Mouse (Mus musculus) limb, embryonic 14.5 days (tissue): ENCODE results near the gene Shc1. TPM values are rescaled to one million over a fixed set of nuclear protein-coding genes. Genes with fewer than 3 reads are reported as not detected.

Experiments
- ATAC-seq: fragments of 200-750 bp; cut with Nextera tagmentation; 2 replicates; pipeline ENCODE4 v1.8.0; 2017; ENCODE audit warnings: low read depth, moderate number of reproducible peaks, moderate TSS enrichment; ENCODE audit not compliant: low FRiP score
- DNase-seq: peaks from one replicate; pipeline ENCODE4 v3.0.0-alpha.2; 2015; ENCODE audit warnings: low spot score
- H3K27ac ChIP-seq: fragments of 300-500 bp; sonication (generic); replicated peaks from 2 replicates; pipeline ENCODE4 v1.5.1; 2014; ENCODE audit warnings: low read depth, mild to moderate bottlenecking, low read length, moderate library complexity, mixed read lengths
- H3K27me3 ChIP-seq: fragments of 300-500 bp; sonication (generic); 2 replicates; pipeline ENCODE4 v1.6.1; 2014; ENCODE audit warnings: low read length, mixed read lengths; ENCODE audit not compliant: control insufficient read depth, insufficient read depth
- H3K36me3 ChIP-seq: fragments of 300-500 bp; sonication (generic); 2 replicates; pipeline ENCODE4 v1.6.1; 2014; ENCODE audit warnings: mild to moderate bottlenecking, low read length, moderate library complexity, mixed read lengths; ENCODE audit not compliant: control insufficient read depth, insufficient read depth
- H3K4me1 ChIP-seq: fragments of 300-500 bp; sonication (generic); 2 replicates; pipeline ENCODE4 v1.6.1; 2014; ENCODE audit warnings: antibody characterized with exemption, low read length, mixed read lengths; ENCODE audit not compliant: control insufficient read depth, insufficient read depth
- H3K4me2 ChIP-seq: fragments of 300-500 bp; sonication (generic); replicated peaks from 2 replicates; pipeline ENCODE4 v1.6.1; 2014; ENCODE audit warnings: low read depth, mild to moderate bottlenecking, low read length, moderate library complexity; ENCODE audit not compliant: severe bottlenecking
- H3K4me3 ChIP-seq: fragments of 300-500 bp; sonication (generic); replicated peaks from 2 replicates; pipeline ENCODE4 v1.5.1; 2014; ENCODE audit warnings: low read length
- H3K9ac ChIP-seq: fragments of 300-500 bp; sonication (generic); 2 replicates; pipeline ENCODE4 v1.6.1; 2014; ENCODE audit warnings: mild to moderate bottlenecking, low read depth, low read length, moderate library complexity; ENCODE audit not compliant: severe bottlenecking
- H3K9me3 ChIP-seq: fragments of 300-500 bp; sonication (generic); 2 replicates; pipeline ENCODE4 v1.6.1; 2016; ENCODE audit warnings: low read length; ENCODE audit not compliant: control insufficient read depth
- POLR2A ChIP-seq: fragments of 200-500 bp; IDR thresholded peaks from 2 replicates; pipeline ENCODE4 v1.8.0; 2012; ENCODE audit warnings: inconsistent platforms, mild to moderate bottlenecking, moderate library complexity, borderline replicate concordance; ENCODE audit not compliant: insufficient read depth, insufficient read length; ENCODE audit errors: extremely low read depth
- WGBS: fragments of 180-500 bp; shearing (Covaris S2); extraction: QIAGEN DNeasy Blood & Tissue Kit; methylation state at CpG from one replicate; pipeline ENCODE4 v1.1.7; 2014; 5-methylcytosine and 5-hydroxymethylcytosine counted together
- polyA plus RNA-seq, 2 experiments: library from polyadenylated mRNA; depleted of rRNA in 1 of 2; stranded (reverse) in 1 of 2; unstranded in 1 of 2; fragments of >200 nt; fragmentation: Nextera tagmentation in 1 of 2; extraction: Ambion mirVana in 1 of 2; gene quantifications; 2 replicates each; pipeline versions ENCODE4 v1.2.1 to v1.2.3; 2012 to 2014

The Shc1 gene
- polyA plus RNA-seq, 2 experiments, result 72.5 to 134 TPM

DNA sequence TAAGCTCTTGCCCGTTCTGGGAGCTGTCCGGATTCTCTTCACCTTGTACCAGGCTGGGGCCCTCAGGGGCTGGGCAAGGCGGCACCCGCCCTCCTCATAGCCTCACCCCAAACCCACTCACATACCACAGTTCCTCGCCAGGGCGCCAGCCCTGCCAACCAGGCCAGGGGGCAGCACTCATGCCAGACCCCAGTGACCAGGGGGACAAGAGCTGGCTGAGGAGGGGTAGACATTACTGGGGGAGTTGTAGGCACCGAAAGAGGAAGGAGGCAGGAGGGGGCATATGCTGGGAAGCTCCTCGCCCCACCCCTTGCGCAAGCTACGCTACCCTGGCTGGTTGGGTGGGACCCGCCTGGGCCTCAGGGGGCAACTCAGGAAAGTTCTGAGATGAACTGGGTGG lies 30.6 kb upstream of the Shc1 start:
- Histone ChIP-seq H3K36me3 (no peaks in the 10 kb centered on the region), H3K9me3 (no peaks in the 10 kb centered on the region), H3K4me1 (peaks cover 26% of the 10 kb centered on the region), H3K4me2 (no peak overlapping the region), H3K27ac (no peak overlapping the region), H3K9ac (no peak overlapping the region), H3K4me3 (no peak overlapping the region), H3K27me3 (peaks cover 5% of the 10 kb centered on the region; the same call in 1 of the 2 replicates)
- DNase-seq, result no peak
- WGBS, result 80% methylated on average over 11 of the region's 11 CpGs
- no peak for TF ChIP-seq POLR2A
- ATAC-seq, result no peak

DNA sequence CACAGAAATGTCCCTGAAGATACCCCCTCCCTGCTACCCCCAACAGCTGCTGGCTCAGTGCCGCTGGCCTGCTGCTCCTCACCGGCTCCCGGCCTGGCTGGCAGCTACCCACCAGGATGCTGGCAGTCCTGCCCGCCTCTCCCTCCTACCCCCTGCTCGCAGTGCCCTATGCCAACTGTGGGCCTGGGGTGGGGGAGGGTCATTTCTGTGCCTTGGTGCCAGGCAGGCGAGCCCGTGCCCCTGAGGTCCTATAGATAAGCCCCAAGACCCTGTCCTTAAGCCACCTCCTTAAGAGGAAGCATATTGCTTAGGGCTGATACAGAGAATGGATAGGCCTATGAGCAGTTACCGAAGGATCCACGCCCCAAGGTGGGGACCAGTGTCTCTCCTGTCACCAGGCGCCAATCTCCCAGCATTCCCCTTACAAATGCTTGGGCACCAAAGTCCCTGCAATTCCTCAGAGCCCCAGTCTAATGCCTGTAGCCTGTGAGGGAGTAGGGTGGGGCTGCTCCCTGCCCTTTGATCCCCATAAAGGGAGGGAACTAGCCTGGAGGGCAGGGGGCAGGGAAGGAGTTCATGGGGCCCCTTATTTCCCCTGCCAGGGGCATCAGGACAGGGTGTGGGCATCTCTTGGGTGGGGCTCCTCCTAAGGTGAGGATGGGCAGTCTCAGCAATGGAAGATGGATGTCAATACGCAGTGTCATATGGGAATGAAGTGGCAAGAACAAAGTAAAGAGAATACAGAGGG lies 29.9 kb upstream of the Shc1 start:
- no peak overlapping the region for H3K27ac ChIP-seq
- no peak for DNase-seq

DNA sequence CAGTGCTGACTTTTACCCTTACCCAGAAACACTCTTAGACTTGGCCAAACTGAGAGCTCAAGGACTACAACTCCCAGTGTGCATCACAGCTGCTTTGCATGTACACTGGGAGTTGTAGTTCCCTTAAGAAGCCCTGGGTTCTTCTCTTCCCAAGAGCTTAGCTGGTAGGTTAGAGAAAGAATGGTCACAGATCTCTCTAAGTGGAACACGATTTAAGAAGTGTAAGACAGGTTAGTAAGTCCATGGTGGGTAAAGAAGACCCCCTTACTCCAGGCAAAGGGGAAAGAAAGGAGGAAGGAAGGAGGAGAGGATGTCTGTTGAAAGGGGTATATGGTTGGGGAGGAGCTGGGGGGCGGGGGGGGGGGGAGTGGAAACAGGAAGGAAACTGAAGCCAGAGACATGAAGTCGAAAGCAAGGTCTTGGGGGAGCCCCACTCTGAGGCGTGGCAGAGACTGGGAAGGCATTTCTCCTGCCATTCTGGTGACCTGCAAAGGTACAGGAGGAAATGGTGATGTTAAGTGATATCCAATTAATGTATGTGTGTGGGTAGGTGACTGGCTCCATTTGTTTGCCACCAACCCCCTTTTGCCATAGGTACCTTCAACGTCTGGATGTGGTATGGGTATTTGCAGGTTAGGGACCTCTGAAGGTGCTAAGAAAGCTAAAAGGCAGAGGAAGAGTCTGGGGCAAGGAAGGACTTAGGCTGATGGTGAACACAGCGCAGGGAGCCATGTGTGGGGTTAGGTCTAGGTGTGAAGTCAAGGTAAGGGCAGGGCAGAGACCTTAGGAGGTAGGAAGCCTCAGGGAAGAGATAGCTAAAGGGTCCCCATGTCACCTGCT lies 29.1 kb upstream of the Shc1 start:
- Histone ChIP-seq H3K4me3 (no peak overlapping the region), H3K4me1 (peaks cover 26% of the 10 kb centered on the region), H3K9ac (no peak overlapping the region), H3K27me3 (peaks cover 6% of the 10 kb centered on the region; the same call in 1 of the 2 replicates), H3K9me3 (no peaks in the 10 kb centered on the region), H3K36me3 (no peaks in the 10 kb centered on the region), H3K27ac (no peak overlapping the region), H3K4me2 (no peak overlapping the region)
- no peak for TF ChIP-seq POLR2A
- 62% methylated on average over 5 of the region's 6 CpGs for WGBS
- ATAC-seq (no peak), DNase-seq (peak; percentile 41)

More for the DNA sequence above, 29.9 kb upstream of the Shc1 start:
- H3K4me3 ChIP-seq, result no peak overlapping the region
- no peak for ATAC-seq
- H3K9ac ChIP-seq, result no peak overlapping the region
- WGBS, result 75% methylated on average over 11 of the region's 11 CpGs
- no peak for TF ChIP-seq POLR2A
- H3K4me1 ChIP-seq, result peaks cover 26% of the 10 kb centered on the region
- H3K9me3 ChIP-seq, result no peaks in the 10 kb centered on the region
- peaks cover 6% of the 10 kb centered on the region; the same call in 1 of the 2 replicates for H3K27me3 ChIP-seq
- no peaks in the 10 kb centered on the region for H3K36me3 ChIP-seq
- H3K4me2 ChIP-seq, result no peak overlapping the region

DNA sequence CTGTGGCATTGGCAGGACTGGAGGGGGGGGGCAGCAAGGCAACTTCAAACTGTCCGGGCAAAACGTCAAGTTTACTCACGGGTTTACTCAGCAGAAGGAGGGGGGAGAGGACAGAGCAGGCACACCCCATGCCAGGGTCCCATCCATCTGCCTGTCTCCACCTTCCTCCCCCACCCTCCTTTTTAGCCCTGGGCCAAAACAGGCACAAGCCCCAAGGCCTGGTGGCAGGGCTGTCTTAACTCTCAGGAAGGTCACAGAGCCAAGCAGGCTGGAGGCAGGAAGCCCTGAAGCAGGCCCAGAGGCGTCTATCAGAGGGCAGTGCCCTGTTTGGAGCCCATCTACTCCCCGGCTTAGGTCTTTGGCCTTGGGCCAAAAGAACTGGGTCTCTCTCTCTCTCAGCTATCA lies 28.1 kb upstream of the Shc1 start:
- Histone ChIP-seq H3K4me3 (no peak overlapping the region), H3K9me3 (no peaks in the 10 kb centered on the region), H3K27me3 (peaks cover 6% of the 10 kb centered on the region; the same call in 1 of the 2 replicates), H3K9ac (no peak overlapping the region), H3K4me2 (no peak overlapping the region), H3K27ac (no peak overlapping the region), H3K4me1 (peaks cover 24% of the 10 kb centered on the region), H3K36me3 (no peaks in the 10 kb centered on the region)
- ATAC-seq (no peak), DNase-seq (no peak)
- no peak for TF ChIP-seq POLR2A
- WGBS, result 39% methylated on average over 4 of the region's 5 CpGs
